Comparison of ENCODE assay signal across 8 mouse cellular contexts in genomic region chr11:82869506-82870172, GRCm38 (mm10). TPM values are rescaled to one million over a fixed set of nuclear protein-coding genes. Genes with fewer than 3 reads are reported as not detected.
DNase-seq lines count a peak whose midpoint lies in the region; ATAC-seq and TF ChIP-seq lines count a peak whose summit lies in the region.

No protein-coding gene starts in this region.

- H3K36me3 ChIP-seq in hindbrain, embryonic 10.5 days, result no peaks in the 10 kb centered on the region
- no peaks in the 10 kb centered on the region for H3K36me3 ChIP-seq in hindbrain, embryonic 11.5 days (ENCODE audit: control insufficient read depth, insufficient read depth, low read length)
- no peaks in the 10 kb centered on the region for H3K36me3 ChIP-seq in forebrain, embryonic 14.5 days (ENCODE audit: control insufficient read depth, insufficient read depth, low read length)
- no peaks in the 10 kb centered on the region for H3K36me3 ChIP-seq in liver, postnatal 0 days (replicated peaks; ENCODE audit: insufficient read depth, low read length)

- H3K27me3 ChIP-seq in hindbrain, embryonic 10.5 days (ENCODE audit: insufficient read depth, poor library complexity, severe bottlenecking), result no peaks in the 10 kb centered on the region
- no peaks in the 10 kb centered on the region for H3K27me3 ChIP-seq in hindbrain, embryonic 11.5 days (ENCODE audit: control insufficient read depth, insufficient read depth, low read length)
- H3K27me3 ChIP-seq in forebrain, embryonic 14.5 days (replicated peaks; ENCODE audit: control insufficient read depth, insufficient read depth, low read length), result no peaks in the 10 kb centered on the region
- no peaks in the 10 kb centered on the region for H3K27me3 ChIP-seq in liver, postnatal 0 days (ENCODE audit: insufficient read depth, low read length)

- TF ChIP-seq CTCF in bone marrow, adult 2 months (IDR thresholded peaks at IDR 0.05; ENCODE audit: control insufficient read depth, insufficient read depth, low read length), result no peak
- no peak for TF ChIP-seq CTCF in liver, postnatal 0 days (IDR thresholded peaks at IDR 0.05; ENCODE audit: low read depth)

- no peak overlapping the region for H3K9ac ChIP-seq in hindbrain, embryonic 11.5 days (ENCODE audit: low read depth, low read length)
- H3K9ac ChIP-seq in forebrain, embryonic 14.5 days (ENCODE audit: low read length), result peak overlapping the region; percentile 77; the same call in 1 of the 2 replicates
- H3K9ac ChIP-seq in liver, postnatal 0 days (replicated peaks), result peak overlapping the region; percentile 85

- TF ChIP-seq POLR2A in bone marrow, adult 2 months (IDR thresholded peaks at IDR 0.05; ENCODE audit: borderline replicate concordance, control insufficient read depth, low read depth, low read length), result no peak

- H3K4me3 ChIP-seq in hindbrain, embryonic 10.5 days, result peak overlapping the region; percentile 77
- H3K4me3 ChIP-seq in hindbrain, embryonic 11.5 days (ENCODE audit: low read depth, low read length), result no peak overlapping the region; the same call in 1 of the 2 replicates
- H3K4me3 ChIP-seq in bone marrow, adult 2 months (replicated peaks; ENCODE audit: control insufficient read depth, low read depth, low read length), result peak overlapping the region; percentile 92
- H3K4me3 ChIP-seq in forebrain, embryonic 14.5 days (ENCODE audit: low read depth, low read length), result 0 out of 2 replicates have a peak overlapping the region, but pooled peaks have one; percentile 77
- H3K4me3 ChIP-seq in liver, postnatal 0 days (ENCODE audit: low read depth, low read length), result peak overlapping the region; percentile 79

- H3K4me2 ChIP-seq in hindbrain, embryonic 11.5 days (replicated peaks; ENCODE audit: low read depth, low read length), result no peak overlapping the region; the same call in 1 of the 2 replicates
- peak overlapping the region; percentile 80 for H3K4me2 ChIP-seq in forebrain, embryonic 14.5 days (ENCODE audit: low read length)
- peak overlapping the region; percentile 70 for H3K4me2 ChIP-seq in liver, postnatal 0 days (ENCODE audit: low read depth, low read length)

- intact Hi-C loops in left cerebral cortex, postnatal 36 days (cut with DNase I), result loop anchor here (2.0 to 5.0 kb wide), 2 partner anchors 57 to 89 kb away; partner anchors contain the start of gene Lig3

- H3K27ac ChIP-seq in hindbrain, embryonic 10.5 days, result 0 out of 2 replicates have a peak overlapping the region, but pooled peaks have one; percentile 35
- H3K27ac ChIP-seq in hindbrain, embryonic 11.5 days (ENCODE audit: low read depth, low read length), result no peak overlapping the region
- H3K27ac ChIP-seq in bone marrow, adult 2 months (ENCODE audit: control insufficient read depth, insufficient read depth, low read depth, low read length, poor library complexity), result peak overlapping the region; percentile 89
- H3K27ac ChIP-seq in forebrain, embryonic 14.5 days (ENCODE audit: low read depth, low read length), result no peak overlapping the region
- H3K27ac ChIP-seq in liver, postnatal 0 days (ENCODE audit: low read depth), result peak overlapping the region; percentile 96

- H3K4me1 ChIP-seq in hindbrain, embryonic 10.5 days (replicated peaks), result peaks cover 22% of the 10 kb centered on the region
- no peaks in the 10 kb centered on the region for H3K4me1 ChIP-seq in hindbrain, embryonic 11.5 days (replicated peaks; ENCODE audit: control insufficient read depth, insufficient read depth, low read length)
- no peaks in the 10 kb centered on the region; the same call in none of the 2 replicates for H3K4me1 ChIP-seq in bone marrow, adult 2 months (ENCODE audit: control insufficient read depth, insufficient read depth, low read length)
- H3K4me1 ChIP-seq in forebrain, embryonic 14.5 days (ENCODE audit: control insufficient read depth, insufficient read depth, low read length), result peaks cover 3% of the 10 kb centered on the region; the same call in 1 of the 2 replicates
- H3K4me1 ChIP-seq in liver, postnatal 0 days (ENCODE audit: insufficient read depth), result peaks cover 10% of the 10 kb centered on the region

- H3K9me3 ChIP-seq in hindbrain, embryonic 10.5 days, result no peaks in the 10 kb centered on the region
- H3K9me3 ChIP-seq in hindbrain, embryonic 11.5 days (ENCODE audit: control insufficient read depth, low read length), result no peaks in the 10 kb centered on the region
- no peaks in the 10 kb centered on the region for H3K9me3 ChIP-seq in forebrain, embryonic 14.5 days (replicated peaks; ENCODE audit: control insufficient read depth, low read length)
- no peaks in the 10 kb centered on the region for H3K9me3 ChIP-seq in liver, postnatal 0 days (ENCODE audit: low read length)

- DNase-seq in hindbrain, embryonic 10.5 days (ENCODE audit: low spot score), result no peak
- no peak for DNase-seq in hindbrain, embryonic 11.5 days (ENCODE audit: low spot score)
- DNase-seq in forebrain, embryonic 14.5 days (ENCODE audit: low spot score), result no peak
- no peak for DNase-seq in liver, postnatal 0 days
- DNase-seq in adrenal gland, postnatal 10 days, result no peak
- DNase-seq in urinary bladder, postnatal 14 days (ENCODE audit: low spot score), result no peak
- no peak for DNase-seq in left cerebral cortex, postnatal 36 days (ENCODE audit: low spot score in 2 of 2)

- TF ChIP-seq EP300 in liver, postnatal 0 days (IDR thresholded peaks at IDR 0.05; ENCODE audit: low read depth), result no peak

- ATAC-seq in hindbrain, embryonic 11.5 days (ENCODE audit: low FRiP score), result no peak
- ATAC-seq in forebrain, embryonic 14.5 days, result no peak
- ATAC-seq in liver, postnatal 0 days, result no peak

- 76% methylated on average over 9 of the region's 9 CpGs for whole genome bisulfite sequencing in hindbrain, embryonic 10.5 days
- 76% methylated on average over 9 of the region's 9 CpGs for WGBS in hindbrain, embryonic 11.5 days
- 35% methylated on average over 9 of the region's 9 CpGs for WGBS in bone marrow, adult 2 months
- 75% methylated on average over 9 of the region's 9 CpGs for WGBS in forebrain, embryonic 14.5 days
- WGBS in liver, postnatal 0 days (ENCODE audit: insufficient replicate concordance), result 37% methylated on average over 9 of the region's 9 CpGs

RNA-seq across cellular contexts. Expression of gene Rffl, which starts 1.4 kb away (rescaled TPM):
- 7.4 and 11.0 TPM in 2 replicates for polyA plus RNA-seq in hindbrain, embryonic 10.5 days (2016; fragmentation: Nextera tagmentation; extraction: Ambion mirVana)
- polyA plus RNA-seq in hindbrain, embryonic 11.5 days (2014; fragmentation: Nextera tagmentation; extraction: Ambion mirVana), result 6.3 and 8.8 TPM in 2 replicates
- 21.5 and 23.8 TPM in 2 replicates for polyA plus RNA-seq in bone marrow, adult 2 months (2011; ENCODE audit: insufficient read depth, insufficient read length, low replicate concordance, missing spikeins)
- 8.4 and 9.8 TPM in 2 replicates for polyA plus RNA-seq in forebrain, embryonic 14.5 days (2014; fragmentation: Nextera tagmentation; extraction: Ambion mirVana)
- polyA plus RNA-seq in liver, postnatal 0 days (2015; fragmentation: Nextera tagmentation; extraction: Ambion mirVana), result 10.1 and 11.3 TPM in 2 replicates
- total RNA-seq in adrenal gland, postnatal 10 days (2021), result 10 to 100 TPM in 1 of 2 experiments, 1 to 10 TPM in 1; 9.2 to 11.2 TPM
- total RNA-seq in left cerebral cortex, postnatal 36 days (2021), result 10 to 100 TPM in 1 of 2 experiments, 1 to 10 TPM in 1; 9.2 to 10.3 TPM

RNA-seq across cellular contexts. Expression of gene Rad51d, which starts 20.8 kb away (rescaled TPM):
- 15.1 and 17.3 TPM in 2 replicates for polyA plus RNA-seq in hindbrain, embryonic 10.5 days (2016; fragmentation: Nextera tagmentation; extraction: Ambion mirVana)
- polyA plus RNA-seq in hindbrain, embryonic 11.5 days (2014; fragmentation: Nextera tagmentation; extraction: Ambion mirVana), result 14.6 and 15.7 TPM in 2 replicates
- 4.4 and 9.8 TPM in 2 replicates for polyA plus RNA-seq in bone marrow, adult 2 months (2011; ENCODE audit: insufficient read depth, insufficient read length, low replicate concordance, missing spikeins)
- 14.2 and 16.8 TPM in 2 replicates for polyA plus RNA-seq in forebrain, embryonic 14.5 days (2014; fragmentation: Nextera tagmentation; extraction: Ambion mirVana)
- polyA plus RNA-seq in liver, postnatal 0 days (2015; fragmentation: Nextera tagmentation; extraction: Ambion mirVana), result 3.4 and 4.4 TPM in 2 replicates
- 10 to 100 TPM; 14.8 to 19.3 TPM for total RNA-seq in adrenal gland, postnatal 10 days (2021)
- total RNA-seq in left cerebral cortex, postnatal 36 days (2021), result 10 to 100 TPM; 18.0 to 21.0 TPM

RNA-seq across cellular contexts. Expression of gene Fndc8, which starts 22.3 kb away (rescaled TPM):
- polyA plus RNA-seq in hindbrain, embryonic 10.5 days (2016; fragmentation: Nextera tagmentation; extraction: Ambion mirVana), result 0.19 and 0.31 TPM in 2 replicates
- polyA plus RNA-seq in hindbrain, embryonic 11.5 days (2014; fragmentation: Nextera tagmentation; extraction: Ambion mirVana), result 0.09 and 0.22 TPM in 2 replicates
- not detected in 2 replicates for polyA plus RNA-seq in bone marrow, adult 2 months (2011; ENCODE audit: insufficient read depth, insufficient read length, low replicate concordance, missing spikeins)
- polyA plus RNA-seq in forebrain, embryonic 14.5 days (2014; fragmentation: Nextera tagmentation; extraction: Ambion mirVana), result 0.18 and 0.48 TPM in 2 replicates
- polyA plus RNA-seq in liver, postnatal 0 days (2015; fragmentation: Nextera tagmentation; extraction: Ambion mirVana), result 0.28 and 0.30 TPM in 2 replicates
- total RNA-seq in adrenal gland, postnatal 10 days (2021), result under 1 TPM in 1 of 2 experiments, not detected in 1; 0.30 TPM
- not detected for total RNA-seq in left cerebral cortex, postnatal 36 days (2021)

RNA-seq across cellular contexts. Expression of gene Nle1, which starts 38.6 kb away (rescaled TPM):
- 37.0 and 41.3 TPM in 2 replicates for polyA plus RNA-seq in hindbrain, embryonic 10.5 days (2016; fragmentation: Nextera tagmentation; extraction: Ambion mirVana)
- polyA plus RNA-seq in hindbrain, embryonic 11.5 days (2014; fragmentation: Nextera tagmentation; extraction: Ambion mirVana), result 19.8 and 22.9 TPM in 2 replicates
- polyA plus RNA-seq in bone marrow, adult 2 months (2011; ENCODE audit: insufficient read depth, insufficient read length, low replicate concordance, missing spikeins), result 24.9 and 33.6 TPM in 2 replicates
- 23.4 and 25.7 TPM in 2 replicates for polyA plus RNA-seq in forebrain, embryonic 14.5 days (2014; fragmentation: Nextera tagmentation; extraction: Ambion mirVana)
- 9.1 and 9.2 TPM in 2 replicates for polyA plus RNA-seq in liver, postnatal 0 days (2015; fragmentation: Nextera tagmentation; extraction: Ambion mirVana)
- 10 to 100 TPM; 18.6 to 22.0 TPM for total RNA-seq in adrenal gland, postnatal 10 days (2021)
- 10 to 100 TPM; 30.6 to 44.8 TPM for total RNA-seq in left cerebral cortex, postnatal 36 days (2021)

RNA-seq across cellular contexts. Expression of gene Unc45b, which starts 40.7 kb away (rescaled TPM):
- polyA plus RNA-seq in hindbrain, embryonic 10.5 days (2016; fragmentation: Nextera tagmentation; extraction: Ambion mirVana), result 0.22 and 0.60 TPM in 2 replicates
- polyA plus RNA-seq in hindbrain, embryonic 11.5 days (2014; fragmentation: Nextera tagmentation; extraction: Ambion mirVana), result 0.42 and 0.45 TPM in 2 replicates
- 2.4 and 2.5 TPM in 2 replicates for polyA plus RNA-seq in bone marrow, adult 2 months (2011; ENCODE audit: insufficient read depth, insufficient read length, low replicate concordance, missing spikeins)
- 0.38 and 1.1 TPM in 2 replicates for polyA plus RNA-seq in forebrain, embryonic 14.5 days (2014; fragmentation: Nextera tagmentation; extraction: Ambion mirVana)
- 1.6 TPM in 2 replicates for polyA plus RNA-seq in liver, postnatal 0 days (2015; fragmentation: Nextera tagmentation; extraction: Ambion mirVana)
- total RNA-seq in adrenal gland, postnatal 10 days (2021), result 10 to 100 TPM; 18.7 to 30.4 TPM
- 1 to 10 TPM; 1.2 to 2.3 TPM for total RNA-seq in left cerebral cortex, postnatal 36 days (2021)

Comparison
In these comparisons a context has a peak if more than half of its experiments do, and no peak if none do; other contexts are left out.
1. H3K27ac ChIP-seq: peak in hindbrain, embryonic 10.5 days (single experiment), bone marrow, adult 2 months (single experiment) and liver, postnatal 0 days (single experiment); none in hindbrain, embryonic 11.5 days (single experiment) and forebrain, embryonic 14.5 days (single experiment).